Mouse (Mus musculus) lung, adult 2 months (tissue): ENCODE data around the gene Mlx.

Source experiments
- CTCF ChIP-seq: fragments of 200-500 bp; IDR thresholded peaks from 2 replicates; pipeline ENCODE4 v1.5.1; 2011; ENCODE audit warnings: mild to moderate bottlenecking, low read length, control low read depth; ENCODE audit not compliant: insufficient read depth
- POLR2A ChIP-seq: fragments of 200-500 bp; IDR thresholded peaks from 2 replicates; pipeline ENCODE4 v1.6.1; 2011; ENCODE audit warnings: low read depth, mild to moderate bottlenecking, control low read depth, low read length, borderline replicate concordance; ENCODE audit errors: extremely low read depth

GRCm38 (mm10) chr11:101070189-101070527 is 16.9 kb upstream of the Mlx start:
- TF ChIP-seq CTCF (no peak), POLR2A (no peak)
